Mouse (Mus musculus) limb, embryonic 14.5 days (tissue): ENCODE measurements at regions not wholly inside any gene's neighbourhood (a gene's known extent, or its start where the extent isn't known, plus 50 kb on each side); places are given as distances from the start of the nearest gene placed in this dataset.

Experiments
- ATAC-seq: fragments of 200-750 bp; cut with Nextera tagmentation; 2 replicates; pipeline ENCODE4 v1.8.0; 2017; ENCODE audit warnings: low read depth, moderate number of reproducible peaks, moderate TSS enrichment; ENCODE audit not compliant: low FRiP score
- DNase-seq: peaks from one replicate; pipeline ENCODE4 v3.0.0-alpha.2; 2015; ENCODE audit warnings: low spot score
- H3K27ac ChIP-seq: fragments of 300-500 bp; sonication (generic); replicated peaks from 2 replicates; pipeline ENCODE4 v1.5.1; 2014; ENCODE audit warnings: low read depth, mild to moderate bottlenecking, low read length, moderate library complexity, mixed read lengths
- H3K27me3 ChIP-seq: fragments of 300-500 bp; sonication (generic); 2 replicates; pipeline ENCODE4 v1.6.1; 2014; ENCODE audit warnings: low read length, mixed read lengths; ENCODE audit not compliant: control insufficient read depth, insufficient read depth
- H3K36me3 ChIP-seq: fragments of 300-500 bp; sonication (generic); 2 replicates; pipeline ENCODE4 v1.6.1; 2014; ENCODE audit warnings: mild to moderate bottlenecking, low read length, moderate library complexity, mixed read lengths; ENCODE audit not compliant: control insufficient read depth, insufficient read depth
- H3K4me1 ChIP-seq: fragments of 300-500 bp; sonication (generic); 2 replicates; pipeline ENCODE4 v1.6.1; 2014; ENCODE audit warnings: antibody characterized with exemption, low read length, mixed read lengths; ENCODE audit not compliant: control insufficient read depth, insufficient read depth
- H3K4me2 ChIP-seq: fragments of 300-500 bp; sonication (generic); replicated peaks from 2 replicates; pipeline ENCODE4 v1.6.1; 2014; ENCODE audit warnings: low read depth, mild to moderate bottlenecking, low read length, moderate library complexity; ENCODE audit not compliant: severe bottlenecking
- H3K4me3 ChIP-seq: fragments of 300-500 bp; sonication (generic); replicated peaks from 2 replicates; pipeline ENCODE4 v1.5.1; 2014; ENCODE audit warnings: low read length
- H3K9ac ChIP-seq: fragments of 300-500 bp; sonication (generic); 2 replicates; pipeline ENCODE4 v1.6.1; 2014; ENCODE audit warnings: mild to moderate bottlenecking, low read depth, low read length, moderate library complexity; ENCODE audit not compliant: severe bottlenecking
- H3K9me3 ChIP-seq: fragments of 300-500 bp; sonication (generic); 2 replicates; pipeline ENCODE4 v1.6.1; 2016; ENCODE audit warnings: low read length; ENCODE audit not compliant: control insufficient read depth
- POLR2A ChIP-seq: fragments of 200-500 bp; IDR thresholded peaks from 2 replicates; pipeline ENCODE4 v1.8.0; 2012; ENCODE audit warnings: inconsistent platforms, mild to moderate bottlenecking, moderate library complexity, borderline replicate concordance; ENCODE audit not compliant: insufficient read depth, insufficient read length; ENCODE audit errors: extremely low read depth
- WGBS: fragments of 180-500 bp; shearing (Covaris S2); extraction: QIAGEN DNeasy Blood & Tissue Kit; methylation state at CpG from one replicate; pipeline ENCODE4 v1.1.7; 2014; 5-methylcytosine and 5-hydroxymethylcytosine counted together

DNA sequence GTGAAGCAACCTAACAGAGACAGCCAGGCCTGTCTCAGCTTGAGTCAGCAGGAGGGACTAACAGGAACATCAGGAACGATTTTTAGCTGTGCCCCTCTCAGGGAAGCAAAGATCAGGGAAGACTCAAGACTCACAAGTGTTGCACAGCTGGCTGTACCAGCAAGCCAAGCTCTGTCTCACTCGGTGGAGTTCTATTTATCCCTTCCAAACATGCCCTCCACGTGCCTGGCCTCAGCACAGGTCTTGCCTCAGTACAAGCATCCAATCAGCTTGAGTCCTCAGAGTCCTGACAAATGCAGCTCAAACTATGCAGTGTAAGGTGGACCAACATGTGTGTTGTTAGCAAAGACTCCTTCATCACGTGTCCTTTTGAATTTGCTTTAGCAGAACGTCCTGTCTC, 178.4 kb downstream of the Foxo1 start:
- 62% methylated on average over 5 of the region's 5 CpGs for WGBS
- Histone ChIP-seq H3K27me3 (no peaks in the 10 kb centered on the region), H3K36me3 (no peaks in the 10 kb centered on the region), H3K9me3 (no peaks in the 10 kb centered on the region), H3K4me1 (no peaks in the 10 kb centered on the region; the same call in 1 of the 2 replicates), H3K4me3 (no peak overlapping the region), H3K4me2 (no peak overlapping the region), H3K9ac (no peak overlapping the region), H3K27ac (no peak overlapping the region)
- TF ChIP-seq POLR2A = no peak
- no peak for DNase-seq
- no peak for ATAC-seq

DNA sequence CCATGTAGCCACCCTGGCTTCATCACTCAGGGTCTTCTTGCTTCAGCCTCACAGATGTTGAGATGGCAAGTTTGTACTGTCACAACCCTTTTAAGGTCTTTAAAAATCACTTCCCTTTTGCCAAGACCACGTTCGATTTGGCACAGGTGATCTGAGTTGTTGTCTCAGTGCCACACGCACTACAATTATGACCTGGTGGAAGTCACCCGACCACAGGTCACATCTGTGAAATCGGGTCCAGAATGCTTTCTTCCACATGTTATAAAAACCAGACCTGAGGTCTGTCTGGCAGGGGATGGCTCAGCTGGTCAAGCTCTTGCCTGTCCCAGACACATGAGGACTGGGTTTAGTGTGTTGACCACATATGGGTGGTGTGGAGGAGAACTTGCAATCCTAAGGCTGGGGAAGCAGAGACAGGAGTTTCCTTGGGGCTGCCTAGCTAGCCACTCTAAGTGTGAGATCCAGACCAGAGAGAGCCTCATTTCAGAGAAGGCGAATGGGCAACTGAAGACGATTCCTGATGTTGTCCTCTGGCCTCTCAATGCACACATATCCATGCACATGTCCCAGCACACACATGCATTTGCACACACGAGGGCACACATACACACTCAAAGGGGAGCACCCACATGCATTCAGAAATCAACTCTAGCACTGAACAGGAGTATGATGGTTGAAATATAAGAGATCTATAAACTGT, 176.4 kb downstream of the Foxo1 start:
- H3K27ac ChIP-seq = no peak overlapping the region
- no peak overlapping the region for H3K4me3 ChIP-seq
- no peak for TF ChIP-seq POLR2A
- H3K9ac ChIP-seq = no peak overlapping the region
- H3K4me2 ChIP-seq = no peak overlapping the region
- H3K4me1 ChIP-seq = no peaks in the 10 kb centered on the region; the same call in 1 of the 2 replicates
- WGBS = 77% methylated on average over 8 of the region's 8 CpGs
- no peak for ATAC-seq
- DNase-seq = no peak
- H3K36me3 ChIP-seq = no peaks in the 10 kb centered on the region
- H3K9me3 ChIP-seq = no peaks in the 10 kb centered on the region
- no peaks in the 10 kb centered on the region for H3K27me3 ChIP-seq

GRCm38 (mm10) chr3:52443856-52444255, 175.7 kb downstream of the Foxo1 start:
- no peak overlapping the region for H3K27ac ChIP-seq
- no peaks in the 10 kb centered on the region; the same call in 1 of the 2 replicates for H3K4me1 ChIP-seq
- H3K4me3 ChIP-seq = no peak overlapping the region
- DNase-seq (peak; percentile 37), ATAC-seq (no peak)
- no peak for TF ChIP-seq POLR2A
- no peak overlapping the region for H3K9ac ChIP-seq
- H3K9me3 ChIP-seq = no peaks in the 10 kb centered on the region
- H3K27me3 ChIP-seq = no peaks in the 10 kb centered on the region
- no peak overlapping the region for H3K4me2 ChIP-seq
- 49% methylated on average over 3 of the region's 3 CpGs for WGBS
- H3K36me3 ChIP-seq = no peaks in the 10 kb centered on the region

DNA sequence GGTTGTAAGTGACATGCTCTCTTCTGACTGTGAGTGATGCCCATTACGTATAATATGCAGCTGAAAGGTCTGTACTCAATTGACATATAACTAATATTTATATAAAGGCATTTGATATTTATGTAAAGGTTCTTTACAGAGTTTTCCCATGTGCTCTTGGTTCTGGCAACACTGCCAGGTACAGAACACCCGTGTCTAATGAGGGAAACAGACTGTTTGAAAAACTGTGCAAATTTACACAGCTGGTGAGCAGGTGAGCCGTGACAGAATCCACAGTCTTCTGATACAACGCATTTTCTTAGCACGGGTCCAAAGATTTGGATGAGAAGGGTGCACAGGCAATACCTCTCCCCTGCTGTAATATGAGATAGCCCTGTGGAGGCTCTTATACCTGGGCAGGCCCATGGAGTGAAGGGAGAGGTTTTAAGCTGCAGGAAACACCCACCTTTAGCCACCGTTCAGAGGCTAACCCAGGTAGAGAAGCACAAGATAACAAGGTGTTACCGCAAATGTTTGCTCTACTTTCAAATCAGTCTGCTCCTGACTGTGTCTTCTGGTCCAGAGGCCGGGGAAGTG, 161.0 kb downstream of the Foxo1 start:
- H3K36me3 ChIP-seq = no peaks in the 10 kb centered on the region
- no peak overlapping the region for H3K27ac ChIP-seq
- H3K9ac ChIP-seq = no peak overlapping the region
- ATAC-seq = no peak
- TF ChIP-seq POLR2A = no peak
- H3K4me3 ChIP-seq = no peak overlapping the region
- no peak for DNase-seq
- H3K9me3 ChIP-seq = no peaks in the 10 kb centered on the region
- no peak overlapping the region for H3K4me2 ChIP-seq
- no peaks in the 10 kb centered on the region for H3K27me3 ChIP-seq
- 56% methylated on average over 8 of the region's 8 CpGs for WGBS
- no peaks in the 10 kb centered on the region for H3K4me1 ChIP-seq

DNA sequence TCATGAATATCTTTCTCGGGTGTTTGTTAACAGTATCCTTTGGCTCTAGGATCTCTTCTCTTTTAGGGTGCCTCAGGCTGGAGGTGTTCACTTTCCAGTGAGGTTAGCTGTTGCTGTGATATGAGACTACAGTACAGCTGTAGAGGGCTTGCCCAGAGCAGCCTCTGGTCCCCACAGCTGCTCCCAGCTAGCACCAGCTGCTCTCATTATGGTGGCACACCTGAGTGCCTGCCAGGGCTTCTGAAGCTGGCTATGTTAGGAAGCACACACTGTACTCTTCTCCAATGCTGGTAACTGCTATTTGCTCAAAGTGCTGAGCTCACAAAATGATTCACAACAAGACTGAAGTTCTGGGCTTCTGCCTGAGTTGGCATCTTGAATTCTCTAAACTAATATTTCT, 154.7 kb downstream of the Foxo1 start:
- Histone ChIP-seq H3K4me1 (no peaks in the 10 kb centered on the region), H3K9me3 (0 out of 2 replicates have a peak, but pooled peaks cover 4% of the 10 kb centered on the region), H3K36me3 (no peaks in the 10 kb centered on the region), H3K27ac (no peak overlapping the region), H3K9ac (no peak overlapping the region), H3K27me3 (no peaks in the 10 kb centered on the region), H3K4me2 (no peak overlapping the region), H3K4me3 (no peak overlapping the region)
- no peak for TF ChIP-seq POLR2A
- DNase-seq (no peak), ATAC-seq (no peak)
- 72% methylated on average over 1 of the region's 1 CpGs for WGBS

DNA sequence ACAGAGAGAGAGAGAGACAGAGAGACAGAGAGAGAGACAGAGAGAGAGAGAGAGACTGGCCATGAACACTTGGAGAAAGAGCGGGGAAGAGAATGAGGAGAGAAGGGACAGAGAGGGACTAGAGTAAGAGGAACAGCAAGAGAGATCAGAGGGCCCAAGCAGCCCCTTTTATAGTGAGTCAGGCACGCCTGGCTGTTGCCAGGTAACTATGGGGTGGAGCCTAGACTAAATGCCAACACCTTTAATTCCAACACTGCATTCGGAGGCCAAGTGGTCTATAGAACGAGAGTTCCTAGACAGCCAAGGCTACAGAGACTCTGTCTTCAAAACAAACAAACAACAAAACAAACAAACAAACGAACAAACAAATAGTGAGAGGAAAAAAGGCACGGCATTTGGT, 148.1 kb downstream of the Foxo1 start:
- H3K4me3 ChIP-seq = no peak overlapping the region
- no peak overlapping the region for H3K9ac ChIP-seq
- peak overlapping the region; percentile 17; the same call in 1 of the 2 replicates for H3K4me2 ChIP-seq
- TF ChIP-seq POLR2A = no peak
- no peak overlapping the region for H3K27ac ChIP-seq
- H3K27me3 ChIP-seq = no peaks in the 10 kb centered on the region
- H3K36me3 ChIP-seq = no peaks in the 10 kb centered on the region
- ATAC-seq (no peak), DNase-seq (no peak)
- peaks cover 36% of the 10 kb centered on the region for H3K4me1 ChIP-seq
- WGBS = 26% methylated on average over 6 of the region's 6 CpGs
- 0 out of 2 replicates have a peak, but pooled peaks cover 4% of the 10 kb centered on the region for H3K9me3 ChIP-seq
